Mouse (Mus musculus): ENCODE data around the gene Wdr63.

DNA sequence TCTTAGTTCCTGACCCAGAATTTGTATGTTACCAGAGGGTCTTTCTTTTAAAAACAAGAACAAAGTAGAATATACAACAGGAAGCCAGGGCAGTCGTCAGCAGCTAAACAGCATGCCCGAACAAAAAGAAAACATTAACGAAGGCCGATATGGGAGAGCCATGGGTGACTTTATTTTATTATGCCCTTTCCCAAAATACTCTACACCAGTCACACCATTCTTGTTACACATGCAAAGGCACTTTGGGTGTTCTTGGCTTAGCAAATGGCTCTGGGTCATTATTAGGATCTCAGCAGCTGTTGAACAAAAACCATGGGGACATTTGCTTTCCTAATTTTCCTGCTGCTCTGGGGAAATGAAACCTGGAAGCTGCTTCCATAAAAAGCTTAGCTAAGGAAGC is 38.7 kb downstream of the Wdr63 start:
- TF ChIP-seq CTCF (IDR thresholded peaks at IDR 0.05; ENCODE audit: insufficient read depth, low read length) (no peak), POLR2A (IDR thresholded peaks at IDR 0.05; ENCODE audit: borderline replicate concordance, extremely low read depth, low read depth, low read length) (no peak)
